Mouse (Mus musculus) brain, embryonic 14.5 days (tissue): ENCODE data around the gene Dph2.

ENCODE experiments used
- CTCF ChIP-seq: fragments of 200-500 bp; IDR thresholded peaks from 2 replicates; pipeline ENCODE4 v1.5.1; 2012; ENCODE audit warnings: inconsistent platforms, mild to moderate bottlenecking, moderate library complexity, borderline replicate concordance; ENCODE audit not compliant: insufficient read depth, insufficient read length; ENCODE audit errors: extremely low read depth
- POLR2A ChIP-seq: fragments of 200-500 bp; IDR thresholded peaks from 2 replicates; pipeline ENCODE4 v1.6.1; 2012; ENCODE audit warnings: mild to moderate bottlenecking, inconsistent platforms, borderline replicate concordance; ENCODE audit not compliant: poor library complexity, insufficient read depth, insufficient read length, severe bottlenecking; ENCODE audit errors: extremely low read depth

DNA sequence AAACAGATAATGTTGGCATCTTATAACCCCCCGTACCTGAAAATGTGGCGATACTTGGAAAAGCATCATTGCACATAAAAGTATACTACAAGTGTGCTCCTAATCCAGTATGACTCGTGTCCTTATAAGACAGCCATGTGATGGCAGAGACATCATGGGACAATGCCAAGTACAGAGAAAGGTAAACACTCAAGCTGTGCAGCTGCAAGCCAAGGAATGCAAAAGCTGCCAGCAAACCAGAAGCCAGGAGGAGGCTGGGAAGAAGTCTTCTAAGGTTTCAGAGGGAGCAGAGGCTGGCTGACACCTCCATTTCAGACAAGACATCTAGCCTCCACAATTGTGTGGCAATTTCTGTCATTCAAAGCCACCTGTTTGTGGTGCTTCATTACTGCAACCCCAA lies 14.4 kb upstream of the Dph2 start:
- TF ChIP-seq CTCF (no peak), POLR2A (no peak)
